Mouse (Mus musculus) limb, embryonic 11.5 days (tissue): ENCODE data around the gene Olfr314. TPM values are rescaled to one million over a fixed set of nuclear protein-coding genes. Genes with fewer than 3 reads are reported as not detected.
"Not testable (repeated sequence)": the region's sequence is repeated elsewhere in the genome, so short reads cannot be mapped to it uniquely, and the experiment has no call there.

Experiments
- ATAC-seq: fragments of 200-750 bp; cut with Nextera tagmentation; 2 replicates; pipeline ENCODE4 v1.8.0; 2017; ENCODE audit warnings: low read depth; ENCODE audit not compliant: insufficient number of reproducible peaks, low FRiP score, low TSS enrichment
- DNase-seq: peaks from one replicate; pipeline ENCODE4 v3.0.0-alpha.2; 2015; ENCODE audit warnings: low spot score
- H3K27ac ChIP-seq: fragments of 300-500 bp; sonication (generic); replicated peaks from 2 replicates; pipeline ENCODE4 v1.5.1; 2014; ENCODE audit warnings: low read depth, mild to moderate bottlenecking, low read length
- H3K27me3 ChIP-seq: fragments of 300-500 bp; sonication (generic); 2 replicates; pipeline ENCODE4 v1.6.1; 2014; ENCODE audit warnings: mild to moderate bottlenecking, low read length, mixed read lengths; ENCODE audit not compliant: control insufficient read depth, insufficient read depth
- H3K36me3 ChIP-seq: fragments of 300-500 bp; sonication (generic); 2 replicates; pipeline ENCODE4 v1.6.1; 2014; ENCODE audit warnings: mild to moderate bottlenecking, low read length, moderate library complexity, mixed read lengths; ENCODE audit not compliant: control insufficient read depth, insufficient read depth
- H3K4me1 ChIP-seq: fragments of 300-500 bp; sonication (generic); 2 replicates; pipeline ENCODE4 v1.6.1; 2014; ENCODE audit warnings: low read length, mixed read lengths; ENCODE audit not compliant: control insufficient read depth, insufficient read depth
- H3K4me2 ChIP-seq: fragments of 300-500 bp; sonication (generic); 2 replicates; pipeline ENCODE4 v1.6.1; 2014; ENCODE audit warnings: low read depth, mild to moderate bottlenecking, moderate library complexity; ENCODE audit not compliant: severe bottlenecking
- H3K4me3 ChIP-seq: fragments of 300-500 bp; sonication (generic); 2 replicates; pipeline ENCODE4 v1.5.1; 2014; ENCODE audit warnings: low read depth, low read length
- H3K9ac ChIP-seq: fragments of 300-500 bp; sonication (generic); 2 replicates; pipeline ENCODE4 v1.6.1; 2014; ENCODE audit warnings: mild to moderate bottlenecking, low read length
- H3K9me3 ChIP-seq: fragments of 300-500 bp; sonication (generic); 2 replicates; pipeline ENCODE4 v1.6.1; 2016; ENCODE audit warnings: low read length; ENCODE audit not compliant: control insufficient read depth
- WGBS: fragments of 180-500 bp; shearing (Covaris S2); extraction: QIAGEN DNeasy Blood & Tissue Kit; methylation state at CpG from one replicate; pipeline ENCODE4 v1.1.7; 2014; 5-methylcytosine and 5-hydroxymethylcytosine counted together
- polyA plus RNA-seq: library from polyadenylated mRNA; unstranded; fragments of >200 nt; fragmentation: Nextera tagmentation; extraction: Ambion mirVana; gene quantifications from 2 replicates; pipeline ENCODE4 v1.2.1, GENCODE M21; 2014

Olfr314 gene
- polyA plus RNA-seq, 1 experiment from 2014 or later = not detected

GRCm38 (mm10) chr11:58812001-58812400 lies 29.2 kb downstream of the Olfr314 start:
- DNase-seq = no peak
- Histone ChIP-seq H3K27ac (no peak overlapping the region), H3K36me3 (no peaks in the 10 kb centered on the region), H3K4me3 (no peak overlapping the region), H3K9ac (no peak overlapping the region), H3K4me2 (no peak overlapping the region), H3K4me1 (no peaks in the 10 kb centered on the region), H3K27me3 (no peaks in the 10 kb centered on the region), H3K9me3 (no peaks in the 10 kb centered on the region)
- WGBS = 11% methylated on average over 1 of the region's 1 CpGs
- ATAC-seq = no peak

DNA sequence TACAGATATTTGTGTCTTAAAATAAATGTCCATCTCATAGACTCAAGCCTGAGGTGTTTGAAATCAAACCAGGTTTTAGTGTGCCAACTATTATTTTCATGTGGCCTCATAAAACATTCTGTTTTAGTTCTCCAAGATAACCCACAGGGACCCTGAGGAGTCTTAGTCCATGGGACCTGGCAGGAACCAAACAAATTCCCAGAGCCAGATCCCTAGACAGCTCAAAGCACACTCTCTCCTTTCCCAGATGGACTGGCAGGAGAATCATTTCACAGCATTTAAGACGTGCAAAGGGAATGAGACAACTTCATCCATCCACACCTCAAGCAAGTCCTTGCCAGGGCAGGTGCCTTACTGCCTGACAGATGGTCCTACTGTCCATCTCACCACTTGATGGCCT lies 31.9 kb downstream of the Olfr314 start, which contains the start of gene Olfr313:
TSS of gene Olfr313 (plus strand) at position 301 of the 400 bp plus-strand sequence.
- not testable (repeated sequence) for DNase-seq, H3K27ac ChIP-seq, H3K4me3 ChIP-seq, H3K9me3 ChIP-seq, H3K27me3 ChIP-seq, H3K36me3 ChIP-seq, H3K9ac ChIP-seq, H3K4me2 ChIP-seq, H3K4me1 ChIP-seq, ATAC-seq
- WGBS = 56% methylated on average over 1 of the region's 1 CpGs

GRCm38 (mm10) chr11:58815676-58816075 lies 32.9 kb downstream of the Olfr314 start:
- H3K36me3 ChIP-seq = no peaks in the 10 kb centered on the region
- no peak for DNase-seq

GRCm38 (mm10) chr11:58828937-58829336 lies 46.2 kb downstream of the Olfr314 start, which contains the start of gene Olfr312:
Gene Olfr312, plus strand, starts transcription at chr11:58829237.
- ATAC-seq, H3K9ac ChIP-seq, H3K9me3 ChIP-seq, DNase-seq, H3K36me3 ChIP-seq, H3K27me3 ChIP-seq, H3K4me2 ChIP-seq, H3K4me3 ChIP-seq, H3K4me1 ChIP-seq, H3K27ac ChIP-seq: not testable (repeated sequence)

More at GRCm38 (mm10) chr11:58815676-58816075, 32.9 kb downstream of the Olfr314 start:
- no peak for ATAC-seq
- no peaks in the 10 kb centered on the region for H3K4me1 ChIP-seq
- no peak overlapping the region for H3K4me2 ChIP-seq
- 70% methylated on average over 1 of the region's 1 CpGs for WGBS
- H3K4me3 ChIP-seq = no peak overlapping the region
- no peaks in the 10 kb centered on the region for H3K27me3 ChIP-seq
- H3K9ac ChIP-seq = no peak overlapping the region
- no peak overlapping the region for H3K27ac ChIP-seq
- H3K9me3 ChIP-seq = no peaks in the 10 kb centered on the region

GRCm38 (mm10) chr11:58829764-58830163 lies 47.0 kb downstream of the Olfr314 start:
- WGBS = 84% methylated on average over 3 of the region's 3 CpGs
- H3K4me3 ChIP-seq = no peak overlapping the region
- no peaks in the 10 kb centered on the region for H3K4me1 ChIP-seq
- no peak overlapping the region for H3K27ac ChIP-seq
- H3K9ac ChIP-seq = no peak overlapping the region
- H3K4me2 ChIP-seq = no peak overlapping the region
- no peak for ATAC-seq
- no peaks in the 10 kb centered on the region for H3K36me3 ChIP-seq
- H3K27me3 ChIP-seq = no peaks in the 10 kb centered on the region
- H3K9me3 ChIP-seq = no peaks in the 10 kb centered on the region
- DNase-seq = no peak

DNA sequence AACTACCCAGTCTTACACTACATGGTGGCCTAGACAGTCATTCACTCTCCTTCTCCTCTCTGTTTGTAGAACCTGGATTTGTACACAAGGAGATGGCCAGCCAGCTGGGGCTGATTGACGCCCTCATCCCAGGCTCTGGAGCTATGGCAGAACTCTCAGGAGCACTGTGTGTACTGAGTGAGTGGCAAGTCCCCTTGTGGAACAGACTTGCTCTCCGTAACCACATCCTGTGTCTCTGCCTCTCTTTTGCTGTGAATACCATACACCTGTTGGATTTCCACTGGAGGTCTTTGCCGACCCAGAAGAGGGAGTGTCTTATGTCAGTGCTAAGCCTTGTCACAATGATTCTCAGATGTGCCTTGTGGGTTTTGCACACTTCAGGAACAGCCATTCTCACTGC lies 49.8 kb downstream of the Olfr314 start:
- not testable (repeated sequence) for H3K9me3 ChIP-seq, DNase-seq, H3K27ac ChIP-seq, H3K4me1 ChIP-seq, H3K4me2 ChIP-seq, H3K4me3 ChIP-seq, H3K9ac ChIP-seq, H3K36me3 ChIP-seq, ATAC-seq, H3K27me3 ChIP-seq
- 73% methylated on average over 3 of the region's 3 CpGs for WGBS

Other genes starting within 250 kb of the Olfr314 start
- gene Olfr330, start 248.1 kb upstream of the Olfr314 start, polyA plus RNA-seq = not detected in 2 replicates
- gene Olfr329-ps, start 236.5 kb upstream of the Olfr314 start, polyA plus RNA-seq = not detected in 2 replicates
- 0.09 TPM in 1 of 2 replicates, not detected in the other for gene Olfr328, start 227.3 kb upstream of the Olfr314 start, polyA plus RNA-seq
- gene Olfr224, start 212.4 kb upstream of the Olfr314 start, polyA plus RNA-seq = not detected in 2 replicates
- gene Olfr325, start 205.2 kb upstream of the Olfr314 start, polyA plus RNA-seq = not detected in 2 replicates
- gene Olfr324, start 187.8 kb upstream of the Olfr314 start, polyA plus RNA-seq = not detected in 2 replicates
- gene 2210407C18Rik, start 166.9 kb upstream of the Olfr314 start, polyA plus RNA-seq = not detected in 2 replicates
- not detected in 2 replicates for gene Olfr323, start 152.5 kb upstream of the Olfr314 start, polyA plus RNA-seq
- gene Trim58, start 142.5 kb upstream of the Olfr314 start, polyA plus RNA-seq = 0.08 and 0.38 TPM in 2 replicates
- not detected in 2 replicates for gene Olfr322, start 124.2 kb upstream of the Olfr314 start, polyA plus RNA-seq
- not detected in 2 replicates for gene Olfr320, start 101.9 kb upstream of the Olfr314 start, polyA plus RNA-seq
- not detected in 2 replicates for gene Olfr319, start 83.8 kb upstream of the Olfr314 start, polyA plus RNA-seq
- not detected in 2 replicates for gene Olfr318, start 58.9 kb upstream of the Olfr314 start, polyA plus RNA-seq
- 0.07 TPM in 1 of 2 replicates, not detected in the other for gene Olfr317, start 43.7 kb upstream of the Olfr314 start, polyA plus RNA-seq
- not detected in 2 replicates for gene Olfr316, start 30.2 kb upstream of the Olfr314 start, polyA plus RNA-seq
- gene Olfr315, start 9.8 kb upstream of the Olfr314 start, polyA plus RNA-seq = not detected in 2 replicates
- not detected in 2 replicates for gene Fam183b, start 19.0 kb downstream of the Olfr314 start, polyA plus RNA-seq
- gene Olfr313, start 32.0 kb downstream of the Olfr314 start, polyA plus RNA-seq = not detected in 2 replicates
- gene Olfr312, start 46.3 kb downstream of the Olfr314 start, polyA plus RNA-seq = not detected in 2 replicates
- not detected in 2 replicates for gene Olfr311, start 56.3 kb downstream of the Olfr314 start, polyA plus RNA-seq
- gene Gm12258, start 64.2 kb downstream of the Olfr314 start, polyA plus RNA-seq = 12.0 and 15.2 TPM in 2 replicates
- gene 2810021J22Rik, start 84.3 kb downstream of the Olfr314 start, polyA plus RNA-seq = 9.4 and 10.4 TPM in 2 replicates
- gene Zfp39, start 121.3 kb downstream of the Olfr314 start, polyA plus RNA-seq = 8.7 and 11.1 TPM in 2 replicates
- not detected in 2 replicates for gene Btnl10, start 135.0 kb downstream of the Olfr314 start, polyA plus RNA-seq
- 269 and 275 TPM in 2 replicates for gene Rnf187, start 156.0 kb downstream of the Olfr314 start, polyA plus RNA-seq
- 8.8 and 11.1 TPM in 2 replicates for gene Hist3h2ba, start 166.0 kb downstream of the Olfr314 start, polyA plus RNA-seq
- 17.9 and 19.2 TPM in 2 replicates for gene Hist3h2a, start 171.7 kb downstream of the Olfr314 start, polyA plus RNA-seq
- 0.25 and 0.27 TPM in 2 replicates for gene Trim17, start 171.7 kb downstream of the Olfr314 start, polyA plus RNA-seq
- gene Trim11, start 195.1 kb downstream of the Olfr314 start, polyA plus RNA-seq = 19.0 and 20.5 TPM in 2 replicates